Mouse (Mus musculus): ENCODE results near the gene Zic1. TPM values are rescaled to one million over a fixed set of nuclear protein-coding genes. Genes with fewer than 3 reads are reported as not detected.

Zic1 gene
- polyA plus RNA-seq, 1 experiment from 2014 or later: not detected

DNA sequence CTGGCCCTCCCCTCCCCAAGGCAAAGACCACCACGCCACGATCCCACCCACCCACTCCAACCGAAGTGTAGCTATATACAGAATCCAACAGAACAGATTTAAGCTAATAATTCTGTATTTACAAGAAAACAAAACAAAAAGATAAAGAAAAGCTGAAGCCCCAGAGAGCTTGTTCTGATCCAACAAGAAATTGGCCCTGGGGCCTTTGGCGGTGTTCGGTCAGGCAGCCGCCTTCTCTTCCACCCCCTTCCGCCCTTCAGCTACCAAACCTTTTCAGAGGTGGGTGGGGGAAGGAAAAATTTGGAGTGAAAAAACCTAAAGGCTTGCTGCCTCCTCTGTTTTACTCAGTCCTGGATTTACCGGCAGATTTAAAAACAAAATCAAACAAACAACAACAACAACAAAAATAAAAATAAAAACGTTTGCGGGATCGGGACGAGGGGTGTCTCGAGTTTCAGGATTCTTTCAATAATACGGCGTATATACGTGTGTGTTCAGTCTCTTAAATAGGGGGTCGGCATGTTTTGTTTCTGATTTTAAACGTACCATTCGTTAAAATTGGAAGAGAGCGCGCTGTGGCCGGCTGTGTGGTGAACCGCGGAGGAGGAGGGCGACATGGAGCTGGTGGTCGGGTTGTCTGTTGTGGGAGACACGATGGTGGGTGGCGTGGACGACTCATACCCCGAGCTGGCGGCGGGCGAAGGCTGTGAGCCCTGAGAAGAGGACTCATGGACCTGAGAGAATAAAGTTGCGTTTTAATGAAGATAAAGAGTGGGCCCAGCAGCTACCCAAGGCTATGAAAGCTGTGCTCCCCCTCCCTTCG lies 4.4 kb downstream of the Zic1 start:
- Histone ChIP-seq H3K9me3 (ENCODE audit: low read length) (no peaks in the 10 kb centered on the region), H3K36me3 (replicated peaks; ENCODE audit: insufficient read depth, low read length) (no peaks in the 10 kb centered on the region), H3K27me3 (ENCODE audit: insufficient read depth, low read length) (peaks cover 78% of the 10 kb centered on the region), H3K4me3 (ENCODE audit: low read depth, low read length) (peak overlapping the region; percentile 39), H3K4me2 (ENCODE audit: low read depth, low read length) (peak overlapping the region; percentile 63; the same call in 1 of the 2 replicates), H3K4me1 (ENCODE audit: insufficient read depth) (peaks cover 8% of the 10 kb centered on the region; the same call in 1 of the 2 replicates), H3K27ac (ENCODE audit: low read depth) (no peak overlapping the region), H3K9ac (replicated peaks) (no peak overlapping the region)
- DNase-seq (no peak), ATAC-seq (no peak)
- no peak for TF ChIP-seq CTCF (IDR thresholded peaks at IDR 0.05; ENCODE audit: low read depth)
- TF ChIP-seq EP300 (IDR thresholded peaks at IDR 0.05; ENCODE audit: low read depth): no peak
- WGBS (ENCODE audit: insufficient replicate concordance): 1% methylated on average over 35 of the region's 35 CpGs

DNA sequence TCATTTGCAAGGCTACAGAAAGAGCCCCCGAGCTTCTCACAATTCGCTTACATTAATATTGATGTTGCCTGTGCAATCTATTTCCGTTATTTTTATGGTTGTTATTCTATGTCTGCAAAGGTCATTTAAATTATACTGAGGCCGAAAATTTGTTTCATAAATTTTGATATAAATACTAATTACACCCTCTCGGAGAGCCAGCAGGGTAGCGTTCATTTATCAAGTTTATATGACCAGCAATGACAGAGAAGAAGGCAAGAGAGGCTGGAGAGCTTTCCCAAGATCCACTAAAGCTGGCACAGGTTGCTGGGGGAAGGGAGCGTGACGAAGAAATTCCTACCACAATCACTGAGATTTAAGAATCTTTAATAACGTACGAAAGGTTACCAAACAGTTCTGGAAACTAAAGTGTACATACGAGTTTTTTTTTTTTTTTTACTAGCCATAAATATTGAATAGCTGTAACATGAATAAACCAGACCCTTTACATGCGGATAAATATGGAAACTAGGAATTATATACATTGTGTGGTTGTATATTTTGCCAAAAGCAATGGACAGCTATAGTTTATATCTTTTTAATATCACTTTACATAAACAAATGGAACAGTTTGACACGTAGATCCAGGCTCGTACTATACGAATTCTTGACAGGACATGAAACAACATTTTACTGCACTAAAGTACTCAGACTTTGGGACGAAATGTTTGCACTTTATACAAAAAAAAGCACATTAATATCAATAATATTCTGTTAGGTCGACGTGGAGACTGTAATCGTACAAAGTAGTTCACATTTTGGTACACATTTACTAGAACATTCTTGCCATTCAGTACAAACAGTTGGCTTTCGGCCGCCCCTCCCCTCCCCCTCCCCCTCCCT lies 5.2 kb downstream of the Zic1 start:
- Histone ChIP-seq H3K4me2 (ENCODE audit: low read depth, low read length) (no peak overlapping the region), H3K9me3 (ENCODE audit: low read length) (no peaks in the 10 kb centered on the region), H3K4me1 (ENCODE audit: insufficient read depth) (peaks cover 8% of the 10 kb centered on the region; the same call in 1 of the 2 replicates), H3K36me3 (replicated peaks; ENCODE audit: insufficient read depth, low read length) (no peaks in the 10 kb centered on the region), H3K27me3 (ENCODE audit: insufficient read depth, low read length) (peaks cover 80% of the 10 kb centered on the region), H3K9ac (replicated peaks) (no peak overlapping the region), H3K4me3 (ENCODE audit: low read depth, low read length) (no peak overlapping the region), H3K27ac (ENCODE audit: low read depth) (no peak overlapping the region)
- 6% methylated on average over 21 of the region's 21 CpGs for WGBS (ENCODE audit: insufficient replicate concordance)
- no peak for DNase-seq
- TF ChIP-seq EP300 (IDR thresholded peaks at IDR 0.05; ENCODE audit: low read depth) (no peak), CTCF (IDR thresholded peaks at IDR 0.05; ENCODE audit: low read depth) (no peak)
- no peak for ATAC-seq

DNA sequence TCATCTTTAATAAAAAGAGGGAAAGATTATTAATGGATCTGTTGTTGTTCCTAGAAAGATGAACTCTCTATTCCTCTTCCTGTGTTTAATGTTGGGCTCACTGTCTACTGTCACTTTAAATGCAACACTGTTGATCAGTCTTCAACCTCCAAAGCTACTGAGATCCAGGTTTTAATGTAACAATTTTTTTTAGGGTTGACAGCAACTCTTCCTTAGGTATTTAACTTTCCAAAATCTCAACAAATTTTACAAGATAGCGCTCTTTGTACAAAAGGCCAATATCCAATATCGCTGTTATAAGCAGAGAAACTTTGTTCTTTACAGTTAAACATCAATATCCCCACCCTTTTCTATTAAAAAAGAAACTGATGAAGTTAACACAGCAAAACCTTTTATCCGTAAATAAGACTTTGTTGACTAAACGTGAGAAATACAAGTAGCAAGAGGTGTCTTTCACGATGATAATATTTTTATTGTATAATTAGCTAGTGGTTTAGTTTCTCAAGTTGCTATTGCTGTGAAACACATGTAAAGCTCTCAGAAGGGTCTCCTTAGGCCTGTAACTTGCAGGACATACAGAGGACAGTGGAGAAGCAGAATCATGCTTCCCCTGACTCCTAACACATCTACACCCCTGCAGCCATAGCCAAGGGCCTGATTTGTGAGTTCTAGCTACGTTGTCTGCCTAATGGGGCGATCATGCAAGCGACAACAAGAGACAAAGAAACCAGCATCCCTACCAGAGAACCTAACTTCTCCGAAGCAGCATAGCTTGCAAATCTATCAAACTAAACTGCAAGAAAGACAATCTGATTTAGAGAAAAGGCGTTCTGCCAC lies 6.5 kb downstream of the Zic1 start:
- DNase-seq (no peak), ATAC-seq (no peak)
- no peak overlapping the region for H3K27ac ChIP-seq (ENCODE audit: low read depth)
- no peak overlapping the region for H3K9ac ChIP-seq (replicated peaks)
- TF ChIP-seq CTCF (IDR thresholded peaks at IDR 0.05; ENCODE audit: low read depth) (no peak), EP300 (IDR thresholded peaks at IDR 0.05; ENCODE audit: low read depth) (no peak)
- H3K27me3 ChIP-seq (ENCODE audit: insufficient read depth, low read length): peaks cover 80% of the 10 kb centered on the region
- H3K4me1 ChIP-seq (ENCODE audit: insufficient read depth): no peaks in the 10 kb centered on the region
- 11% methylated on average over 10 of the region's 10 CpGs for WGBS (ENCODE audit: insufficient replicate concordance)
- no peak overlapping the region for H3K4me3 ChIP-seq (ENCODE audit: low read depth, low read length)
- no peaks in the 10 kb centered on the region for H3K36me3 ChIP-seq (replicated peaks; ENCODE audit: insufficient read depth, low read length)
- H3K4me2 ChIP-seq (ENCODE audit: low read depth, low read length): no peak overlapping the region
- H3K9me3 ChIP-seq (ENCODE audit: low read length): no peaks in the 10 kb centered on the region

DNA sequence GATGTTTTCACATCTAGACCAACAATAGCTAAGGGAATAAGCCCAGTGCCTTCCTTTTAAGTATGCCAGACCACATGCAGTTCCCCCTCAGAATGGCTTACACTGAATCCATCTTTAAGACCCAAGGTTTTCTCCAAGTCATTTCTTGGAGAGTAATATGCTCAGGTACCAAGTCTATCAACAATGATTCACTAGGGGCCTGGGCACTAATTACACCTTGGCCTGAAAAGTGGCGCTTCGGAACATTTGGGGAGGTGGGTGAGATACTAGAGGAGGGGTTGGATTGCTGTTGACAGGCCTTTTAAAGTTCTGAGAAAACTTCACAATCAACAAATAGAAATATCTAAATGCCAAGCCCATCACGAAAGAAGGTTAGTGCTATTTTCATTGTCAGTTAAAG lies 8.3 kb downstream of the Zic1 start:
- TF ChIP-seq EP300 (IDR thresholded peaks at IDR 0.05; ENCODE audit: low read depth) (no peak), CTCF (IDR thresholded peaks at IDR 0.05; ENCODE audit: low read depth) (no peak)
- H3K4me2 ChIP-seq (ENCODE audit: low read depth, low read length): no peak overlapping the region
- ATAC-seq: no peak
- H3K27me3 ChIP-seq (ENCODE audit: insufficient read depth, low read length): peaks cover 79% of the 10 kb centered on the region
- H3K4me3 ChIP-seq (ENCODE audit: low read depth, low read length): no peak overlapping the region
- no peaks in the 10 kb centered on the region for H3K36me3 ChIP-seq (replicated peaks; ENCODE audit: insufficient read depth, low read length)
- WGBS (ENCODE audit: insufficient replicate concordance): 12% methylated on average over 3 of the region's 3 CpGs
- no peak overlapping the region for H3K9ac ChIP-seq (replicated peaks)
- no peak for DNase-seq
- no peak overlapping the region for H3K27ac ChIP-seq (ENCODE audit: low read depth)
- no peaks in the 10 kb centered on the region for H3K4me1 ChIP-seq (ENCODE audit: insufficient read depth)
- H3K9me3 ChIP-seq (ENCODE audit: low read length): no peaks in the 10 kb centered on the region

DNA sequence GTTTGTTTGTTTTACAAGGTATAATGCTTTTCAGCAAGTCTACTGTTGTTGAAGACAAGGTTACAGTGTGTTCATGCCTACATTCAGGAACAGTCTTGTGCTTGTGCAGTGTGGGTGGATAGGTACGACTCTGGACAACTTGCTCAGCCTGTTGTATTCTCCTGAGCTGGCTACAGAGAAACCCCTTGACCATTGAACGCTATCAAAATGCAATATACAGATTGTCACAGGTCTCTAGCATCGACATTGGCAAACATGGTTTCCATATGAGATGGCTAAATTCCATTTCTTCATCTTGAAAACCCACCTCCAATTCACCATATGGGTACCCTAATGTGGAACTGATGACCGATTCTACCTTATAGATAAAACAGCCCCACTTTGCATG lies 9.3 kb downstream of the Zic1 start:
- H3K4me3 ChIP-seq (ENCODE audit: low read depth, low read length): no peak overlapping the region
- H3K9ac ChIP-seq (replicated peaks): no peak overlapping the region
- H3K27ac ChIP-seq (ENCODE audit: low read depth): no peak overlapping the region
- TF ChIP-seq CTCF (IDR thresholded peaks at IDR 0.05; ENCODE audit: low read depth): no peak
- TF ChIP-seq EP300 (IDR thresholded peaks at IDR 0.05; ENCODE audit: low read depth): no peak
- no peaks in the 10 kb centered on the region for H3K9me3 ChIP-seq (ENCODE audit: low read length)
- no peaks in the 10 kb centered on the region for H3K4me1 ChIP-seq (ENCODE audit: insufficient read depth)
- H3K27me3 ChIP-seq (ENCODE audit: insufficient read depth, low read length): peaks cover 78% of the 10 kb centered on the region
- WGBS (ENCODE audit: insufficient replicate concordance): 10% methylated on average over 4 of the region's 4 CpGs
- H3K36me3 ChIP-seq (replicated peaks; ENCODE audit: insufficient read depth, low read length): no peaks in the 10 kb centered on the region
- no peak for DNase-seq
- H3K4me2 ChIP-seq (ENCODE audit: low read depth, low read length): no peak overlapping the region
- ATAC-seq: no peak
